Mouse (Mus musculus) cerebellum, postnatal 14 days (tissue): ENCODE measurements around the gene Dennd1a.
A peak's percentile ranks its signal among the peaks of the same experiment; 100 is the strongest.
"Not testable (repeated sequence)": the region's sequence is repeated elsewhere in the genome, so short reads cannot be mapped to it uniquely, and the experiment has no call there.

Experiments
- DNase-seq, 2 experiments: peaks; one replicate each; pipeline ENCODE4 v3.0.0; 2021; ENCODE audit warnings: mixed read lengths in 2 of 2

Gene Dennd1a

DNA sequence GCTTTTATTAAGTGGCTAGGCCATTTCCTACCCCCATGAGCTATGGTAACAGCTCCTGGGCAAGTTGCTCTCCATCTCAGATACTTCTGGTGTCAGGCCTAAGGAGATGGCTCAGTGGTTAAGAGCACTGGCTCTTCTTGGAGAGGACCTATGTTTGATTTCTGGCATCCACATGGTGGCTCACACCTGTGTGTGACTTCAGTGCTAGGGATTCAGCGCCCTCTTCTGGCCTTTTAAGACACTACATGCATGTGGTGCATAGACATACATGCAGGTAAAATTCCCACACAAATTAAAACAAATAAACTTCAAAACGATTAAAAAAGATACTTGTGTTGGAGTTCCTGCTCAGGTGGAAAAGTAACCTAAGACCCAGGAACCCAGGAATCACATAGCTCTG lies 338.8 kb downstream of the Dennd1a start:
- peak in 1 of 2 experiments; percentile 18 for DNase-seq

GRCm38 (mm10) chr2:37945598-37946336 lies 341.4 kb downstream of the Dennd1a start:
- no peak for DNase-seq

DNA sequence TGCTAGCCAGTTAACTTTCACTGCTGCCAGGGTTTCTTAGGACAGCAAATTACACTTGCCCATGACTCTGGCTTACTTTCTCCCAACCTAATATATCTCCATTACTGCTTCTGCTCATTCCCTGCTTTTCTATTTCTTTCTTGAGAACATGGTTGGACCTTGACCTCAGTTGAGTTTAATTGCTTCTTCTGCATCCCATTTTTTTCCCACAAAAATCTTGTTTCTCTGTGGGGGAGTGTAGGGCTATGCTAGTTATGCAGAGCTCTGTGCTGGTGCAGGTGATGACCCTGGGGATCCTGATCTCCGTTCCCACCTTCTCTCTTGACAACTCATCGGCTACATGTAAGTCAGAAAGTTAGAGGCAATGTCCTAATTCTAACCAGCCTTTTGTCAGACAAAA lies 344.3 kb downstream of the Dennd1a start:
- no peak for DNase-seq

- DNase-seq = no peak
Measured at GRCm38 (mm10) chr2:37941741-37942140, 345.4 kb downstream of the Dennd1a start.

GRCm38 (mm10) chr2:37940845-37941361 lies 346.3 kb downstream of the Dennd1a start:
- no peak for DNase-seq

GRCm38 (mm10) chr2:37939997-37940396 lies 347.2 kb downstream of the Dennd1a start:
- no peak for DNase-seq

- not testable (repeated sequence) for DNase-seq
Measured at GRCm38 (mm10) chr2:37936922-37937321, 350.3 kb downstream of the Dennd1a start.

DNA sequence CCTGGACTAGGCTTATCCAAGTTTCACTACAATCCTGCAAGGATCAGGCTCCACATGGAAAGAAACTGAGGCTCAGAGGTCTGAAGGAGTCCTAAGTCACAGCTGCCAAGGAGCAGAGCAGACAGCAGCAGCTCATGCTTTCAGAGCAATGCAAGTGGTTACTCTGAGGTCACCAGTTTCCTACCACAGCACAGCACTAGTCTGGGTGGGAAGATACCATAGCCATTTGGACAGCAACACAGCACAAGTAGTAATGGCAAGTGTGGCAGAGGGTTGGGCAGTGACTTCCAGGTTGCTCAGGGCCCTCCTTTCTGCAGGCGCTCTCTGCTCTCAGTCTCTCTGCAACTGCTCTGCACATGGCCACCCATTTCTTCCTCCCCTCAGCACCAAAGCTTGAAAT lies 354.9 kb downstream of the Dennd1a start:
- DNase-seq = no peak

- DNase-seq = peak in 1 of 2 experiments; percentile 7
Measured at GRCm38 (mm10) chr2:37931018-37931930, 355.9 kb downstream of the Dennd1a start.

- DNase-seq = no peak
Measured at GRCm38 (mm10) chr2:37926133-37926503, 361.1 kb downstream of the Dennd1a start.

- DNase-seq = peak; percentile 74 to 84
Measured at GRCm38 (mm10) chr2:37925413-37926132, 361.6 kb downstream of the Dennd1a start.

- no peak for DNase-seq
Measured at GRCm38 (mm10) chr2:37908721-37909506, 378.3 kb downstream of the Dennd1a start.

GRCm38 (mm10) chr2:37908296-37908695 lies 378.9 kb downstream of the Dennd1a start:
- no peak for DNase-seq

DNA sequence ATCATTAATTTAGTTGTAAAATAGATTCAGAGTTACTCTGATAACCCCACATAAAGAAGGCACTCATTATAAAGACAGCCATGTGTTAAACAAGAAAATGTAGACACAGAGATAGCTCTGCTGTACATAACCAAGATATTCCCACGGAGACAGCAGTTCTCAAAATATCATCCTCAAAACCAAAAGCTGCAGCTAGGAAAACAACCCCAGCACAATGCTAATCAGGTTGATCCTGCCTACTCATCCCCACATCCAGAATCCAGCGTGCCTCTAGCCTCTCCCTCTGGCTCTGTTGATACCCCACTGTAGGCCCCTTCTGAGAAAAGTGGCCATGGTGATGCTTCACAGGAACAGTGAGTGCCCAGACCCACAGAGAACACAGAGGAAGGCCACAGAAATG lies 380.9 kb downstream of the Dennd1a start:
- DNase-seq = no peak

DNA sequence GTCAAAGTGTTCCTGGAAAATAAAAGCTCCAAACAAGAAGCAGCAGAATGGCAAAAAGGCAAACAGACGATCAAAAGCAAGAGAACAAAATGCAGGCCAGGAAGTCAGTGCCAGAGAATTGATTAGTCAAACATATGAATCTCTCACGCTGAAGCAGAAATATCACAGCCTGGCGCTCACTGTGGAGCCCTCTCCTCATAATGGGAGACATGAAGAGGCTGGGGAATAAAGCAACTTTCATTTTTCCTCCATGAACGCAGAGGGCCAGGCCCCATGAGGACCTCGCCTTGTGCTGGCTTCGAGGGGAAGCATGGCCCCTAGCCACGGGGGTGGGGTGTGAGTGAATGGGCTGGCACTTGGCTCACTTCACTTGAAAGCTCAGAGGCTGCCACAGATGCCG lies 383.9 kb downstream of the Dennd1a start:
- DNase-seq = peak in 1 of 2 experiments; percentile 23

GRCm38 (mm10) chr2:37883214-37883613 lies 404.0 kb downstream of the Dennd1a start:
- no peak for DNase-seq

- DNase-seq = no peak
Measured at GRCm38 (mm10) chr2:37881262-37881913, 405.8 kb downstream of the Dennd1a start.

DNA sequence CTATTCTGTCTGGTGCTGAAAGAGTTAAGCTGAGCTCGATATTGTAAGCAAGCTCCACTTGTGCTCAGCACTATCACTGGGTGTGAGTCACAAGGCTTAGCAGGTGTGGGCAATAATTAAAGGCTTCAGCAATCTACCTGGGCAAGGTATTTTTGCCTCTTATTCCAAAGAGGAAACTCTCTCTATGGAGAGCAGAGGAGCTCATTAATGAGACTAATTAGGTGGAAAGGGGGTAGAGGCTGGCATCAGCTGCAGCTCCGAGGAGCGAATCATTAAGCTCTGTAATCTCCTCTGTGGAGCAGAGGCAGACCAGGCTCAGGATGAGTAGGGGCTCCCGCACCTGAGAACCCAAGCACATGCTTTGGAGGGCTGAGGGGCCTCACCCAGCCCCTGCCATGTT lies 407.5 kb downstream of the Dennd1a start:
- DNase-seq = no peak

DNA sequence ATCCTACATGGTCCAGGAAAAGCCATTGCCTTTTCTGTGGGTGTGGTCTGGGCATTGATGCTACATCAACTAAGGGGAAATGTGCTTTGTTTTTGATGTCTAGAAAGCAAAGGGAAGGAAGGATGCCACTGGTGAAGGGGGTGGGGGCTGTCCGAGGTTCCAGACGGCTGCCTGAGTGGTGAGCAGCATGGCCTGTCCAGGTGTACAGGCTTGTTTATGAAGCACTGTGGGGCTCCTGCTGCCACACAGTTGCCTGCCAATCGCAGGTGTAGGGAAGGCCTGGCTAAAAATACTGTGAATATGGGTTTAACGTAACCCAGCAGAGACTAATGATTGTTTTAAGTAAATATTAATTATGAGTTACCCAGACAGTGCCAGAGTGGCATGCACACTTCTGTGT lies 414.4 kb downstream of the Dennd1a start:
- no peak for DNase-seq

- DNase-seq = peak; percentile 48 to 61
Measured at GRCm38 (mm10) chr2:37869628-37870027, 417.6 kb downstream of the Dennd1a start.

GRCm38 (mm10) chr2:37867387-37867786 lies 419.8 kb downstream of the Dennd1a start:
- peak; percentile 27 to 35 for DNase-seq

GRCm38 (mm10) chr2:37857472-37857871 lies 429.7 kb downstream of the Dennd1a start:
- no peak for DNase-seq
